10 mouse cellular contexts compared by ENCODE assay signal in the genomic region with DNA sequence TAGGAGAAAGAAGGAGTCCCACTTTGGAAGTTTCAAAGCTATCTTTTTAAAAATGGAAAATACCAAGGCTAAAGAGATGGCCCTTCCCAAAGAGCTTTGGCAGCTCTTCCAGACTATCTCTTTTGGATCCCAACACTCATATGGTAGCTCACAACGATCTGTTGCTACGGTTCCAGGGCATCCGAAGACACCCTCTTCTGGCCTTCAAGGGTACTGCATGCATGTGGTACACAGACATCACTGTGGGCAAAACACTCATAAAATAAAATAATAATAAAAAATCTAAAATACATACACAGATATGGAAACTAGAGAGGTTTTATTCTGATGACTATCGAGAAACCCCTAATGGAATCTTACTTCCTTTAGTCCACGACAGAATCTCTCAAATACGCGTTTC. TPM values are rescaled to one million over a fixed set of nuclear protein-coding genes. Genes with fewer than 3 reads are reported as not detected.
A peak's percentile ranks its signal among the peaks of the same experiment; 100 is the strongest.
DNase-seq lines count a peak whose midpoint lies in the region; ATAC-seq and TF ChIP-seq lines count a peak whose summit lies in the region.
"Had no signal": no experiment of that assay in that cellular context is flagged by ENCODE, and none has a peak within 500 bp of the region (broad histone marks: within the 10 kb centered on the region; RNA-seq: fewer than 3 reads in every experiment).

No protein-coding gene starts in this region.

- no peaks in the 10 kb centered on the region for H3K9me3 ChIP-seq in hindbrain, postnatal 0 days (ENCODE audit: low read length)
- H3K9me3 ChIP-seq in hindbrain, embryonic 10.5 days, result no peaks in the 10 kb centered on the region
- H3K9me3 ChIP-seq: hindbrain, embryonic 15.5 days; liver, embryonic 13.5 days had no signal

- no peaks in the 10 kb centered on the region for H3K27me3 ChIP-seq in hindbrain, postnatal 0 days (ENCODE audit: insufficient read depth, low read length)
- H3K27me3 ChIP-seq in hindbrain, embryonic 10.5 days (ENCODE audit: insufficient read depth, poor library complexity, severe bottlenecking), result no peaks in the 10 kb centered on the region
- H3K27me3 ChIP-seq in thymus, adult 2 months (ENCODE audit: control insufficient read depth, insufficient read depth, low read length), result no peaks in the 10 kb centered on the region
- H3K27me3 ChIP-seq: hindbrain, embryonic 15.5 days; liver, embryonic 13.5 days had no signal

- TF ChIP-seq POLR2A in thymus, adult 2 months (IDR thresholded peaks at IDR 0.05; ENCODE audit: control insufficient read depth, extremely low read depth, insufficient read depth, low read length, poor library complexity), result no peak
- TF ChIP-seq POLR2A in bone marrow, adult 2 months (IDR thresholded peaks at IDR 0.05; ENCODE audit: borderline replicate concordance, control insufficient read depth, low read depth, low read length), result no peak

- peak; percentile 56 for TF ChIP-seq CTCF in hindbrain, postnatal 0 days (IDR thresholded peaks at IDR 0.05; ENCODE audit: low read depth)
- no peak for TF ChIP-seq CTCF in thymus, adult 2 months (IDR thresholded peaks at IDR 0.05; ENCODE audit: borderline replicate concordance, control insufficient read depth, extremely low read depth, insufficient read depth, low read length, poor library complexity)
- peak; percentile 38; the same call in 1 of the 2 replicates for TF ChIP-seq CTCF in bone marrow, adult 2 months (IDR thresholded peaks at IDR 0.05; ENCODE audit: control insufficient read depth, insufficient read depth, low read length)

- H3K4me1 ChIP-seq in hindbrain, postnatal 0 days (ENCODE audit: insufficient read depth, low read length), result no peaks in the 10 kb centered on the region
- H3K4me1 ChIP-seq in hindbrain, embryonic 10.5 days (replicated peaks), result no peaks in the 10 kb centered on the region
- no peaks in the 10 kb centered on the region for H3K4me1 ChIP-seq in thymus, adult 2 months (replicated peaks; ENCODE audit: control insufficient read depth, insufficient read depth, low read length)
- H3K4me1 ChIP-seq in bone marrow, adult 2 months (ENCODE audit: control insufficient read depth, insufficient read depth, low read length), result no peaks in the 10 kb centered on the region
- H3K4me1 ChIP-seq: hindbrain, embryonic 15.5 days; liver, embryonic 13.5 days had no signal

- peak; percentile 4 for DNase-seq in hindbrain, postnatal 0 days (ENCODE audit: low spot score)
- DNase-seq in hindbrain, embryonic 10.5 days (ENCODE audit: low spot score), result no peak
- peak; percentile 33 for DNase-seq in thymus, adult 2 months
- no peak for DNase-seq in thymus, adult 18-20 months
- peak; percentile 55 for DNase-seq in thymus, postnatal 4 days
- no peak for DNase-seq in frontal cortex, postnatal 10 days (ENCODE audit: low spot score in 2 of 2)
- DNase-seq in left cerebral cortex, adult 11 months (ENCODE audit: low spot score), result no peak
- DNase-seq: liver, embryonic 13.5 days had no signal

- H3K4me2 ChIP-seq in hindbrain, postnatal 0 days (ENCODE audit: low read depth, low read length), result no peak overlapping the region
- H3K4me2 ChIP-seq: hindbrain, embryonic 15.5 days; liver, embryonic 13.5 days had no signal

- no peak for ATAC-seq in hindbrain, postnatal 0 days

- no peak overlapping the region for H3K27ac ChIP-seq in hindbrain, postnatal 0 days
- no peak overlapping the region for H3K27ac ChIP-seq in hindbrain, embryonic 10.5 days
- H3K27ac ChIP-seq in thymus, adult 2 months (ENCODE audit: control insufficient read depth, insufficient read depth, low read length), result no peak overlapping the region
- no peak overlapping the region for H3K27ac ChIP-seq in bone marrow, adult 2 months (ENCODE audit: control insufficient read depth, insufficient read depth, low read depth, low read length, poor library complexity)
- H3K27ac ChIP-seq: hindbrain, embryonic 15.5 days; liver, embryonic 13.5 days had no signal

- H3K4me3 ChIP-seq in hindbrain, postnatal 0 days (ENCODE audit: low read length), result no peak overlapping the region
- no peak overlapping the region for H3K4me3 ChIP-seq in hindbrain, embryonic 10.5 days
- H3K4me3 ChIP-seq in thymus, adult 2 months (ENCODE audit: control insufficient read depth, insufficient read depth, low read length), result no peak overlapping the region
- H3K4me3 ChIP-seq in bone marrow, adult 2 months (replicated peaks; ENCODE audit: control insufficient read depth, low read depth, low read length), result no peak overlapping the region
- H3K4me3 ChIP-seq: hindbrain, embryonic 15.5 days; liver, embryonic 13.5 days had no signal

- no peaks in the 10 kb centered on the region for H3K36me3 ChIP-seq in hindbrain, postnatal 0 days (ENCODE audit: insufficient read depth, low read length)
- H3K36me3 ChIP-seq in hindbrain, embryonic 10.5 days, result no peaks in the 10 kb centered on the region
- H3K36me3 ChIP-seq in thymus, adult 2 months (ENCODE audit: control insufficient read depth, insufficient read depth, low read length), result no peaks in the 10 kb centered on the region
- H3K36me3 ChIP-seq: hindbrain, embryonic 15.5 days; liver, embryonic 13.5 days had no signal

- H3K9ac ChIP-seq in hindbrain, postnatal 0 days (replicated peaks; ENCODE audit: low read length), result no peak overlapping the region
- H3K9ac ChIP-seq: hindbrain, embryonic 15.5 days; liver, embryonic 13.5 days had no signal

- 76% methylated on average over 7 of the region's 7 CpGs for WGBS in hindbrain, postnatal 0 days
- 79% methylated on average over 7 of the region's 7 CpGs for WGBS in hindbrain, embryonic 10.5 days
- WGBS in thymus, adult 2 months, result 75% methylated on average over 7 of the region's 7 CpGs
- 79% methylated on average over 7 of the region's 7 CpGs for WGBS in bone marrow, adult 2 months

RNA-seq across cellular contexts. Expression of gene Ckmt2, which starts 17.9 kb away (rescaled TPM):
- 2.3 TPM in 1 of 2 replicates, not detected in the other for total RNA-seq in hindbrain, postnatal 0 days (2014; rRNA removed)
- polyA plus RNA-seq in hindbrain, postnatal 0 days (2015; fragmentation: Nextera tagmentation; extraction: Ambion mirVana), result 0.11 and 0.19 TPM in 2 replicates
- not detected in 2 replicates for polyA plus RNA-seq in hindbrain, embryonic 10.5 days (2016; fragmentation: Nextera tagmentation; extraction: Ambion mirVana)
- polyA plus RNA-seq in thymus, adult 2 months (2012; rRNA removed), result 4.4 and 80.0 TPM in 2 replicates
- polyA plus RNA-seq in bone marrow, adult 2 months (2011; ENCODE audit: insufficient read depth, insufficient read length, low replicate concordance, missing spikeins), result 2.4 TPM in 1 of 2 replicates, not detected in the other
- polyA plus RNA-seq: hindbrain, embryonic 15.5 days; liver, embryonic 13.5 days had no signal

RNA-seq across cellular contexts. Expression of gene Zcchc9, which starts 51.3 kb away (rescaled TPM):
- total RNA-seq in hindbrain, postnatal 0 days (2014; rRNA removed), result 6.7 and 10.4 TPM in 2 replicates
- polyA plus RNA-seq in hindbrain, postnatal 0 days (2015; fragmentation: Nextera tagmentation; extraction: Ambion mirVana), result 14.9 and 15.1 TPM in 2 replicates
- polyA plus RNA-seq in hindbrain, embryonic 10.5 days (2016; fragmentation: Nextera tagmentation; extraction: Ambion mirVana), result 25.5 and 28.9 TPM in 2 replicates
- polyA plus RNA-seq in thymus, adult 2 months (2012; rRNA removed), result 20.4 and 20.9 TPM in 2 replicates
- polyA plus RNA-seq in bone marrow, adult 2 months (2011; ENCODE audit: insufficient read depth, insufficient read length, low replicate concordance, missing spikeins), result 9.3 and 11.8 TPM in 2 replicates

Comparison
In these comparisons a context has a peak if more than half of its experiments do, and no peak if none do; other contexts are left out.
1. DNase-seq: peak in hindbrain, postnatal 0 days (single experiment), thymus, adult 2 months (single experiment) and thymus, postnatal 4 days (single experiment); none in hindbrain, embryonic 10.5 days (single experiment), thymus, adult 18-20 months (0 of 2), frontal cortex, postnatal 10 days (0 of 2) and left cerebral cortex, adult 11 months (single experiment).